Mouse (Mus musculus) liver, embryonic 15.5 days (tissue): ENCODE measurements around the gene Prex1. TPM values are rescaled to one million over a fixed set of nuclear protein-coding genes. Genes with fewer than 3 reads are reported as not detected.

Experiments used
- ATAC-seq: fragments of 200-750 bp; cut with Nextera tagmentation; 2 replicates; pipeline ENCODE4 v1.8.0; 2017; ENCODE audit warnings: moderate number of reproducible peaks, mild to moderate bottlenecking, moderate library complexity; ENCODE audit not compliant: insufficient read depth
- H3K27ac ChIP-seq: fragments of 300-500 bp; sonication (generic); replicated peaks from 2 replicates; pipeline ENCODE4 v1.5.1; 2015; ENCODE audit warnings: mild to moderate bottlenecking, inconsistent platforms
- H3K27me3 ChIP-seq: fragments of 300-500 bp; sonication (generic); 2 replicates; pipeline ENCODE4 v1.6.1; 2015; ENCODE audit warnings: mild to moderate bottlenecking, inconsistent platforms
- H3K36me3 ChIP-seq: fragments of 300-500 bp; sonication (generic); replicated peaks from 2 replicates; pipeline ENCODE4 v1.6.1; 2015; ENCODE audit warnings: moderate library complexity, mild to moderate bottlenecking, inconsistent platforms
- H3K4me1 ChIP-seq: fragments of 300-500 bp; sonication (generic); replicated peaks from 2 replicates; pipeline ENCODE4 v1.6.1; 2015; ENCODE audit warnings: inconsistent platforms
- H3K4me2 ChIP-seq: fragments of 300-500 bp; sonication (generic); 2 replicates; pipeline ENCODE4 v1.6.1; 2015; ENCODE audit warnings: moderate library complexity, mild to moderate bottlenecking, inconsistent platforms
- H3K4me3 ChIP-seq: fragments of 300-500 bp; sonication (generic); replicated peaks from 2 replicates; pipeline ENCODE4 v1.5.1; 2015; ENCODE audit warnings: mild to moderate bottlenecking, inconsistent platforms
- H3K9ac ChIP-seq: fragments of 300-500 bp; sonication (generic); 2 replicates; pipeline ENCODE4 v1.6.1; 2015; ENCODE audit warnings: moderate library complexity, mild to moderate bottlenecking, inconsistent platforms
- H3K9me3 ChIP-seq: fragments of 300-500 bp; sonication (generic); replicated peaks from 2 replicates; pipeline ENCODE4 v1.6.1; 2016; ENCODE audit warnings: inconsistent platforms
- WGBS: fragments of 180-500 bp; shearing (Covaris S2); methylation state at CpG from one replicate; pipeline ENCODE4 v1.1.7; 2015; ENCODE audit warnings: mixed read lengths; ENCODE audit not compliant: insufficient replicate concordance; 5-methylcytosine and 5-hydroxymethylcytosine counted together
- polyA plus RNA-seq: library from polyadenylated mRNA; unstranded; fragments of >200 nt; fragmentation: Nextera tagmentation; extraction: Ambion mirVana; gene quantifications from 2 replicates; pipeline ENCODE4 v1.2.1, GENCODE M21; 2015

Prex1 gene
- polyA plus RNA-seq, 1 experiment from 2014 or later, result 13.7 TPM

DNA sequence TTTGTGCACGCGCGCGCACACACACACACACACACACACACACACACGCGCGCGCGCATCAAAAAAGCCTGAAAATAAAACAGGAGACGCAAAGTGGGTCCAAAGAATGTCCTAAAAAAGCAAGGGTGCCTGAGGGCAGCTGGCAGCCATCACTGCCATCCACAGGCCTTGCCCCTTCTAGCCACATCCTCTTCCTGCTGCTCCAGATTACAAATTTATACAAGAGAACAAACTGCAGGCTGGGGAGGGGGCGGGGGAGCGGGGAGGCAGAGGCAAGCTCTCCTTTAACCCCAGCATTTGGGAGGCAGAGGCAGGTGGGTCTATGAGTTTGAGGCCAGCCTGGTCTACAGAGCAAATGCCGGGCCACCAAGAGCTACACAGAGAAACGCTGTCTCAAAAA lies 42.0 kb downstream of the Prex1 start:
- Histone ChIP-seq H3K4me3 (no peak overlapping the region), H3K4me1 (peaks cover 66% of the 10 kb centered on the region), H3K4me2 (no peak overlapping the region), H3K9me3 (no peaks in the 10 kb centered on the region), H3K27me3 (no peaks in the 10 kb centered on the region), H3K27ac (no peak overlapping the region), H3K9ac (no peak overlapping the region), H3K36me3 (no peaks in the 10 kb centered on the region)
- 73% methylated on average over 14 of the region's 14 CpGs for WGBS
- ATAC-seq, result no peak

DNA sequence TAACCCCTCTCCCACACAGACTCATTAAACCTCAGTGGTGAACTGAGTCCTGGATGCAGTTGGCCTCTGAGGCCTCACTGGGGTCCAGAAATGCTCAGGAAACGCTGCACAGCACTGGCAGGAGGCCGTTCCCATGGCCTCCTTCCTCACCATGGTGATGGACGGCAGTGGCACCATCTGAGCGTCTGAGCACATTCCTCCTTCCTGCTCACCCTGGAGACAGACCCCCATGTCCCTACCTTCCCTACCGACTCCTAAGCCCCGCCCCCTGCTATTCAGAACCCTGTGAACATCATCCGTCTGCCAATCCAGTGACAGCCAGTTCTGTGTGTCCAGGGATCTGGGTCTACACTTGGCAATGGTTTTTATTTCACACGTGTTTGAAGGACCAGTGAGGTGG lies 42.6 kb downstream of the Prex1 start:
- Histone ChIP-seq H3K4me1 (peaks cover 67% of the 10 kb centered on the region), H3K4me2 (no peak overlapping the region), H3K9me3 (no peaks in the 10 kb centered on the region), H3K27ac (no peak overlapping the region), H3K27me3 (no peaks in the 10 kb centered on the region), H3K9ac (no peak overlapping the region), H3K36me3 (no peaks in the 10 kb centered on the region), H3K4me3 (no peak overlapping the region)
- 38% methylated on average over 8 of the region's 8 CpGs for WGBS
- ATAC-seq, result no peak

DNA sequence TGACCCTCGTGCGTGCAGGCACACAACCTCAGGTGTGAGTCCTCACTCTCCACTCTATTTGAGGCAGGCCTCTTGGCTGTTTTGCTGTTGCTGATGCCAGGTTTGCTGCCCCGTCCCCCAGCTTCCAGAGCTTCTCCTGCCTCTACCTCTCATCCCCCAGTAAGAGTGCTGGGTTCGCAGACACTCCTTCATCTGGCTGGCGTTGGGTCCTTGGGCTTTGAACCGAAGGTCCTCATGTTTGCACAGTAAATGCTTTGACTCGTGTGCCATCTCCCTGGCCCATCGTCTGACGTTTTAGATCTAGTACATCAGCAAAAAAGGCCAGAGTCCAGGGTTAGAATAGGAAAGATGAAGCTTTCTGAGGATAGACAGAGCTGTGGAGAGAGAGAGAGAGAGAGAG lies 43.7 kb downstream of the Prex1 start:
- Histone ChIP-seq H3K27ac (no peak overlapping the region), H3K36me3 (no peaks in the 10 kb centered on the region), H3K4me2 (no peak overlapping the region), H3K27me3 (no peaks in the 10 kb centered on the region), H3K4me1 (peaks cover 67% of the 10 kb centered on the region), H3K9ac (no peak overlapping the region), H3K4me3 (no peak overlapping the region), H3K9me3 (no peaks in the 10 kb centered on the region)
- no peak for ATAC-seq
- WGBS, result 73% methylated on average over 9 of the region's 9 CpGs

DNA sequence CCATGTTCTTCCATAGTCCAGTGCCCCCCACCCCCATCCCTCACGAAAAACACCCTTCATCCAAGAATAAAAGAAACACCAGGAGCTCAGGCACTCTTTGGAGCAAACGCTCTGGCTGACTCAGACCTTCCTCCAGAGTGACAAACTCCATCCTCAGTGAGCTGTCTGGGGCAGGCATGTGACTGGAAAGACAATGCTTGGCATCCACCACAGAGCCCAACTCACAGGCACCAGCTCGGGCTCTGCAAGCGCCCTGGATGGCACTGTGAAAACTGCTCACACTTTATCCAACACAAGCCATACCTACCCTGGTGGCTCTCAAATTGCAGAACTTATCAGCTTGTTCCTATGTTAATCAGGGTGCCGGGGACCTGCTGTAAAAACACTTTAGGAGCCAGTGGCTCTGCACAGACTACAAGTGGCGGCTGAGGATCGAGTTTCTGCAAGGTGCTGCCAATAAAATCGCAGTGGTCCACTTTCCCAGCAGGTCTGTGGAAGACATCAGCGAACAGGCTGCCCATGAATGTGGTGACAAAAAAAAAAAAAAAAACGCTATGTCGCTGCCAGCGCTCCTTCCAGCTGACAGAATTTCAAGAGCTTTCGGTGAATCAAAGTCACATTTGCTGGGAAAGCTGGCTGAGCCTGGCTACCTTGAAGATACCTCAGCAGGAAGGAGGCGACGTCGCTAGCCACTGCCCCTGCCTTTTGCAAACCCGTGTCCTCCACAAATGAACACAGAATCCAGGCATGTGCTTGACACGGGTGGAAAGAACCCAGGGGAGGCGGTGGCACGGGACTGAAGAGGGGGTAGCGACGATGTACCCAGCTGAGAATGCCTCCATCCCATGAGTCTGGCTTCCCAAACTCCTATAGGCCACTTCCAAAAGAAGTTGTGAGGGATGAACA lies 45.6 kb downstream of the Prex1 start:
- ATAC-seq, result no peak
- H3K9ac ChIP-seq, result no peak overlapping the region
- H3K9me3 ChIP-seq, result no peaks in the 10 kb centered on the region
- H3K36me3 ChIP-seq, result no peaks in the 10 kb centered on the region
- H3K27ac ChIP-seq, result no peak overlapping the region
- H3K4me1 ChIP-seq, result peaks cover 67% of the 10 kb centered on the region
- whole genome bisulfite sequencing, result 71% methylated on average over 22 of the region's 22 CpGs
- H3K4me2 ChIP-seq, result no peak overlapping the region
- no peak overlapping the region for H3K4me3 ChIP-seq
- H3K27me3 ChIP-seq, result no peaks in the 10 kb centered on the region

- peaks cover 68% of the 10 kb centered on the region for H3K4me1 ChIP-seq
These were observed 47.5 kb downstream of the Prex1 start for GRCm38 (mm10) chr2:166666175-166666574.

GRCm38 (mm10) chr2:166665244-166665922 lies 48.2 kb downstream of the Prex1 start:
- H3K4me2 ChIP-seq, result peak overlapping the region; percentile 45
- H3K36me3 ChIP-seq, result no peaks in the 10 kb centered on the region
- H3K9me3 ChIP-seq, result no peaks in the 10 kb centered on the region
- ATAC-seq, result peak; percentile 86
- H3K9ac ChIP-seq, result no peak overlapping the region
- WGBS, result 41% methylated on average over 6 of the region's 6 CpGs
- no peak overlapping the region; the same call in 1 of the 2 replicates for H3K4me3 ChIP-seq
- peak overlapping the region; percentile 56 for H3K27ac ChIP-seq
- peaks cover 63% of the 10 kb centered on the region for H3K4me1 ChIP-seq
- H3K27me3 ChIP-seq, result no peaks in the 10 kb centered on the region

More at GRCm38 (mm10) chr2:166666175-166666574, 47.5 kb downstream of the Prex1 start:
- H3K4me3 ChIP-seq, result no peak overlapping the region
- H3K9me3 ChIP-seq, result no peaks in the 10 kb centered on the region
- H3K36me3 ChIP-seq, result no peaks in the 10 kb centered on the region
- peak overlapping the region; percentile 56; the same call in 1 of the 2 replicates for H3K27ac ChIP-seq
- 46% methylated on average over 13 of the region's 13 CpGs for WGBS
- H3K9ac ChIP-seq, result no peak overlapping the region
- no peak for ATAC-seq
- no peaks in the 10 kb centered on the region for H3K27me3 ChIP-seq
- peak overlapping the region; percentile 45 for H3K4me2 ChIP-seq

GRCm38 (mm10) chr2:166664506-166664905 lies 49.1 kb downstream of the Prex1 start:
- 81% methylated on average over 15 of the region's 15 CpGs for WGBS
- Histone ChIP-seq H3K9ac (no peak overlapping the region), H3K27me3 (no peaks in the 10 kb centered on the region), H3K36me3 (no peaks in the 10 kb centered on the region), H3K27ac (no peak overlapping the region), H3K4me2 (no peak overlapping the region), H3K4me3 (no peak overlapping the region), H3K9me3 (no peaks in the 10 kb centered on the region), H3K4me1 (peaks cover 60% of the 10 kb centered on the region)
- ATAC-seq, result no peak

- Histone ChIP-seq H3K9me3 (no peaks in the 10 kb centered on the region), H3K4me3 (no peak overlapping the region), H3K4me1 (peaks cover 58% of the 10 kb centered on the region), H3K36me3 (no peaks in the 10 kb centered on the region), H3K27ac (no peak overlapping the region), H3K27me3 (no peaks in the 10 kb centered on the region), H3K4me2 (no peak overlapping the region), H3K9ac (no peak overlapping the region)
- 82% methylated on average over 9 of the region's 9 CpGs for WGBS
- no peak for ATAC-seq
These were observed 50.2 kb downstream of the Prex1 start for GRCm38 (mm10) chr2:166663250-166663961.

- no peaks in the 10 kb centered on the region for H3K36me3 ChIP-seq
- 60% methylated on average over 6 of the region's 6 CpGs for whole genome bisulfite sequencing
- no peaks in the 10 kb centered on the region for H3K9me3 ChIP-seq
- no peak overlapping the region for H3K9ac ChIP-seq
- ATAC-seq, result no peak
- no peak overlapping the region for H3K4me3 ChIP-seq
- H3K4me1 ChIP-seq, result peaks cover 60% of the 10 kb centered on the region
- H3K4me2 ChIP-seq, result no peak overlapping the region
- H3K27ac ChIP-seq, result no peak overlapping the region
- H3K27me3 ChIP-seq, result no peaks in the 10 kb centered on the region
These were observed 51.0 kb downstream of the Prex1 start for GRCm38 (mm10) chr2:166662595-166663160.

GRCm38 (mm10) chr2:166661971-166662370 lies 51.7 kb downstream of the Prex1 start:
- H3K9ac ChIP-seq, result no peak overlapping the region
- no peak overlapping the region for H3K4me2 ChIP-seq
- no peak overlapping the region for H3K4me3 ChIP-seq
- no peak overlapping the region for H3K27ac ChIP-seq
- H3K27me3 ChIP-seq, result no peaks in the 10 kb centered on the region
- 66% methylated on average over 3 of the region's 3 CpGs for WGBS
- no peak for ATAC-seq
- no peaks in the 10 kb centered on the region for H3K36me3 ChIP-seq
- peaks cover 62% of the 10 kb centered on the region for H3K4me1 ChIP-seq
- no peaks in the 10 kb centered on the region for H3K9me3 ChIP-seq

- no peak overlapping the region for H3K4me3 ChIP-seq
- no peaks in the 10 kb centered on the region for H3K9me3 ChIP-seq
- peaks cover 64% of the 10 kb centered on the region for H3K4me1 ChIP-seq
- no peak overlapping the region for H3K27ac ChIP-seq
- 77% methylated on average over 12 of the region's 12 CpGs for WGBS
- no peak for ATAC-seq
- H3K27me3 ChIP-seq, result no peaks in the 10 kb centered on the region
- H3K9ac ChIP-seq, result no peak overlapping the region
- no peaks in the 10 kb centered on the region for H3K36me3 ChIP-seq
- no peak overlapping the region for H3K4me2 ChIP-seq
These were observed 52.1 kb downstream of the Prex1 start for GRCm38 (mm10) chr2:166661498-166661897.
